Mouse (Mus musculus) C2C12 (cell line): ENCODE data around the gene 4930558K02Rik. TPM values are rescaled to one million over a fixed set of nuclear protein-coding genes. Genes with fewer than 3 reads are reported as not detected.

ENCODE experiments used
- H3K27me3 ChIP-seq: one replicate; pipeline ENCODE4 v1.6.1; 2011; ENCODE audit not compliant: control insufficient read depth, insufficient read depth, insufficient read length
- H3K36me3 ChIP-seq: one replicate; pipeline ENCODE4 v1.6.1; 2011; ENCODE audit not compliant: control insufficient read depth, insufficient read depth
- H3K4me3 ChIP-seq: one replicate; pipeline ENCODE4 v1.5.1; 2011; ENCODE audit warnings: mild to moderate bottlenecking, control low read depth; ENCODE audit not compliant: poor library complexity, insufficient read depth, severe bottlenecking
- H3K79me2 ChIP-seq: one replicate; pipeline ENCODE4 v1.6.1; 2011; ENCODE audit not compliant: control insufficient read depth, insufficient read depth
- H3K79me3 ChIP-seq: one replicate; pipeline ENCODE4 v1.6.1; 2011; ENCODE audit warnings: low read depth, control low read depth
- H3ac ChIP-seq: one replicate; pipeline ENCODE3; 2011; ENCODE audit warnings: low read depth; ENCODE audit not compliant: control insufficient read depth, insufficient read length
- CEBPB ChIP-seq: IDR thresholded peaks from one replicate; pipeline ENCODE4 v1.6.1; 2011; ENCODE audit warnings: low read depth, mild to moderate bottlenecking, control low read depth, moderate library complexity
- CTCF ChIP-seq: IDR thresholded peaks from one replicate; pipeline ENCODE4 v1.5.1; 2011; ENCODE audit not compliant: control insufficient read depth, insufficient read depth, insufficient read length
- FOSL1 ChIP-seq: IDR thresholded peaks from one replicate; pipeline ENCODE4 v1.8.0; 2011; ENCODE audit warnings: mild to moderate bottlenecking, low read length; ENCODE audit not compliant: poor library complexity, insufficient read depth, severe bottlenecking
- MAX ChIP-seq: IDR thresholded peaks from one replicate; pipeline ENCODE4 v1.6.1; 2011; ENCODE audit warnings: mild to moderate bottlenecking, control low read depth
- MYOD1 ChIP-seq: IDR thresholded peaks from one replicate; pipeline ENCODE4 v1.6.1; 2011; ENCODE audit warnings: low read depth; ENCODE audit not compliant: control insufficient read depth, insufficient read length
- MYOG ChIP-seq: IDR thresholded peaks from one replicate; pipeline ENCODE4 v1.6.1; 2011; ENCODE audit not compliant: control insufficient read depth, insufficient read length; ENCODE audit errors: extremely low read depth
- USF1 ChIP-seq: IDR thresholded peaks from one replicate; pipeline ENCODE4 v1.6.1; 2011; ENCODE audit warnings: low read depth, mild to moderate bottlenecking, control low read depth, moderate library complexity
- polyA plus RNA-seq: library from polyadenylated mRNA; unstranded; fragments of >200 nt; fragmentation: generic; extraction: Trizol; gene quantifications from one replicate; pipeline ENCODE4 v1.2.1, GENCODE M21; 2012; ENCODE audit warnings: missing spikeins

Gene 4930558K02Rik
- polyA plus RNA-seq, 1 experiment = not detected

GRCm38 (mm10) chr1:161895014-161895413, 84.4 kb downstream of the 4930558K02Rik start:
- Histone ChIP-seq H3K4me3 (no peak overlapping the region), H3K79me2 (no peaks in the 10 kb centered on the region), H3K27me3 (no peaks in the 10 kb centered on the region), H3ac (no peak overlapping the region), H3K36me3 (no peaks in the 10 kb centered on the region), H3K79me3 (no peaks in the 10 kb centered on the region)
- no peak for TF ChIP-seq MYOD1
- TF ChIP-seq FOSL1 = no peak
- no peak for TF ChIP-seq MYOG
- no peak for TF ChIP-seq CTCF
- TF ChIP-seq CEBPB = no peak
- TF ChIP-seq MAX = no peak
- TF ChIP-seq USF1 = no peak

GRCm38 (mm10) chr1:161894553-161894952, 84.9 kb downstream of the 4930558K02Rik start:
- Histone ChIP-seq H3K79me2 (no peaks in the 10 kb centered on the region), H3K79me3 (no peaks in the 10 kb centered on the region), H3K4me3 (no peak overlapping the region), H3ac (no peak overlapping the region), H3K27me3 (no peaks in the 10 kb centered on the region), H3K36me3 (no peaks in the 10 kb centered on the region)
- TF ChIP-seq CEBPB (no peak), USF1 (no peak), FOSL1 (no peak), CTCF (no peak), MYOG (no peak), MYOD1 (no peak), MAX (no peak)

- Histone ChIP-seq H3ac (no peak overlapping the region), H3K79me3 (no peaks in the 10 kb centered on the region), H3K4me3 (no peak overlapping the region), H3K79me2 (no peaks in the 10 kb centered on the region), H3K27me3 (no peaks in the 10 kb centered on the region), H3K36me3 (no peaks in the 10 kb centered on the region)
- TF ChIP-seq CEBPB (no peak), FOSL1 (no peak), USF1 (no peak), MAX (no peak), CTCF (no peak), MYOD1 (no peak), MYOG (no peak)
Observed at GRCm38 (mm10) chr1:161894126-161894525, 85.3 kb downstream of the 4930558K02Rik start.

Other genes with a start within 250 kb of the 4930558K02Rik start
- not detected for gene Fasl, start 191.1 kb downstream of the 4930558K02Rik start, polyA plus RNA-seq
- gene Suco, start 103.0 kb downstream of the 4930558K02Rik start, polyA plus RNA-seq = 3.7 TPM
- gene Pigc, start 10.4 kb downstream of the 4930558K02Rik start, polyA plus RNA-seq = 9.2 TPM